Mouse (Mus musculus) kidney, adult 2 months (tissue): ENCODE data around the gene Myo3b.

Source experiments
- CTCF ChIP-seq: fragments of 200-500 bp; conservative IDR thresholded peaks from 2 replicates; pipeline ENCODE4 v1.5.1; 2011; ENCODE audit warnings: low read depth, mild to moderate bottlenecking, control low read depth, low read length, moderate library complexity, mixed read lengths; ENCODE audit not compliant: insufficient read depth, insufficient read length
- POLR2A ChIP-seq: fragments of 200-500 bp; IDR thresholded peaks from one replicate; pipeline ENCODE4 v1.6.1; 2011; ENCODE audit warnings: low read depth, low read length, control low read depth

GRCm38 (mm10) chr2:70146993-70147581 is 108.2 kb downstream of the Myo3b start:
- no peak for TF ChIP-seq POLR2A
- no peak for TF ChIP-seq CTCF
